Mouse (Mus musculus) thymus, postnatal 36 days (tissue): ENCODE data around the gene Clptm1.

Experiments
- DNase-seq, 2 experiments: peaks; one replicate each; pipeline ENCODE4 v3.0.0; 2022; ENCODE audit warnings: mixed read lengths in 2 of 2

The Clptm1 gene

GRCm38 (mm10) chr7:19663940-19664339, 893 bp downstream of the Clptm1 start:
- DNase-seq = peak in 1 of 2 experiments; percentile 20

- no peak for DNase-seq
Measured at GRCm38 (mm10) chr7:19652614-19653013, 12.2 kb downstream of the Clptm1 start.

- no peak for DNase-seq
Measured at GRCm38 (mm10) chr7:19651063-19651786, 13.6 kb downstream of the Clptm1 start.

DNA sequence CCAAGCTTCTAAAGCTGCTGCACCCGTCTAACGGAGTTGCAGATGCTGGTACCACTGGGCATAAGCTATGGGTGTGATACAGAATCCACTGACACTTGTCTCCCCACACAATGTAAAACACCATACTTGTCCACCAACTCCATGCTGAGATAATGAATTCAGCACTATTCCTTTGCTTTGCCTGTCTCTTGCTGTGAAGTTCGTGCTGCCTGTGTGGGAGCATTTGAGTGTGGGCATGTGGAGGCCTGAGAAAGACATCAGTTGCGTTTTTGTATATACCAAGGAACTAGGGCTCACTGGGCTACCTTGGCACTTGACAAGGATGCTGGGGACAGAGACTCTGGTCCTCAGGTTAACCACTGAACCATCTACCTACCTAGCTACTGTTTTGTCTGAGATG, 23.6 kb downstream of the Clptm1 start:
- no peak for DNase-seq

GRCm38 (mm10) chr7:19635074-19635827, 29.6 kb downstream of the Clptm1 start:
- no peak for DNase-seq

DNA sequence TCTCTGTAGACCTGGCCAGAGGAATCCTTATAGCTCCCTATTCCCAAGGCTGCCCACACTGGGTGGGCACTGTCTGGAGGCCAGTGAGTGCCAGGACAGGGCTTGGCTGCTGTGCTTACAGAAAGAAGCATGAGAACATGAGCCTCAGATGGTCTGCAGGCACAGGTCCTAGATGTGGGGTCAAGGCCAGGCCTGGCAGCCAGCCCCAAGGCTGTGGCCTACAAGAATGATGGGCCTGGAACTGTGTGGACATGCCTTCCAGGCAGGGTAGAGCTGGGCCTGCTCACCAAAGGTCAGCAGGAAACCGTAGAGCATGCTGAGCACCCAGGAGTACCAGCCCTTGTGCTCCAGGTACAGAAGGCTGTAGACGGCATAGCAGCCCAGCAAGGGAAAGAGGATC, 30.2 kb downstream of the Clptm1 start:
- DNase-seq = no peak

GRCm38 (mm10) chr7:19633855-19634254, 31.0 kb downstream of the Clptm1 start:
- no peak for DNase-seq

DNA sequence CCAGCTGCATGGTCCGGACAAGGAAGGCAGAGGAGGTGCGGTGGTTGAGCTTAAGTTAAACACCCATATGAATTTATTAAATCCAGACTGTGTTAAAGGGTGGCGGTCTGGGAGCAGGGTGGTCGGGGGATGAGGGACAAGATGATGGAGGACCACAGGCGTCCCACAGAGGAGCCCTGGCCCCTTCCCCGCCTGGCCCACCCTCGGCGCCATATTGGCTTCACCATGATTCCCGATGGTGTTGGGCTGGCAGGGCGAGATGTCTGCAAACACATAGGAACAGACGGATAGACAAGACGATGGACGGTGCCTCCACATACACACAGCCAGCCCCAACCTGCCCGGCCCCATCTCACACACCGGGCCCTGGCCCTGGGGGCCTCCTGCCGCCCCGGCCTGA, 31.6 kb downstream of the Clptm1 start:
- DNase-seq = no peak

GRCm38 (mm10) chr7:19632720-19633119, 32.1 kb downstream of the Clptm1 start:
- no peak for DNase-seq

DNA sequence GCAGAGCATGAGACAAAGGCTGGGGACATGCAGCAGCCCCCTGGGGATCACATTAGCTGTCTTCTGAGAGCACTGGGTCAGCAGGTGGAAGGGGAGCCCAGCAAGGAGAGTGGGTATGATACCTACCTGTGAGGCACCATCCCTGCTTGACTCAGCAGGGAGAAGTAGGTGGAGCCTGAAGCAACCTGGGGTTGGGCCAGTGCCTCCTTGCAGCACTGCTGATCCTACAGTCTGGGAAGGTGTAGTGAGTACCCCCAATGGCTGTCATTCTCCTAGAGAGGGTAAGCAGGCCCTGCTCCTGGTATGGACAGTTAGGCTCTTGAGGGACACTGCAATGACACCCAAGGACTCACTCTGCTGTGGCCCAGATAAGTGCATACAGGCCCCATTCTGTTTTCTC, 32.6 kb downstream of the Clptm1 start:
- no peak for DNase-seq

GRCm38 (mm10) chr7:19629361-19629734, 35.5 kb downstream of the Clptm1 start, which contains the start of gene Relb:
TSS of gene Relb (minus strand) at chr7:19629438.
- peak; percentile 86 to 89 for DNase-seq

DNA sequence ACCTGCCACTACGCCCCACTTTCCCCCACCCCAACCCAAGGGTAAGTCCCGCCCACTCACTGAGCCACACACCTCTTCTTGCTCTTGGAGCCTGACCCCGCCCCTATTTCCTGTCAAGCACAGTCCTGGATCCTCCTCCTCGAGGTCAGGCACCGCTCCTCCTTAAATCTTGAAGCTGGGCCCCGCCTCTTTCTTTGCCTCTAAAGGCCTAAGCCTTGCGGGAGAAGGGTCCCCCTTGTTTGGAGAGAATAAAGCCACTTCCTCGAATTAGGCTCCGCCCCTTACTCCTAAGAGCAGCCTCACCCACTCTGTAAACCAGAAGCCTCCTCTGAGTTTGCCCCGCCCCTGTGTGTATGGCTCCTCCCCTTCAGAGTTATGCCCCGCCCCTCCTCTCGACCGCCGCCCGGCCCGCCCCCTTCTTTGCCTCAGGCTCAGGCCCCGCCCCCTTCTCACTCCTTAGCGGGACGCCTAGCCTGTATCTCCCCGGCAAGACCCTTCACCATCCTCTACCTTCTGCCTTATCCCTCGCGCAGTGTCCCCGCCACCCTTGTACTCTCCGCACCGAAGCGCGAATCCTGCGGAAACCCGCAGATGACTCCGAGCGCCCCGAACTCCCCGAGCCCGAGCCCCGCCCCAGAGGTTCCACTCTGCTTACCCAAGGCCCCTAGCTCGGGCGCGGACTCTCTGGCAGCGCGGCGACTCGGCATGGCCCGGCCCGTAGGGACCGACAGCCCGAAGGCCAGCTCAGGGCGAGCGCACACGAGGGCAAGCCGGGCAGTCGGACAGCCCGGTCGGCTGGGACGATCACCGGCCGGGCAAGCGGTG, 36.1 kb downstream of the Clptm1 start:
- peak; percentile 95 to 96 for DNase-seq

GRCm38 (mm10) chr7:19628192-19628535, 36.7 kb downstream of the Clptm1 start:
- no peak for DNase-seq

DNA sequence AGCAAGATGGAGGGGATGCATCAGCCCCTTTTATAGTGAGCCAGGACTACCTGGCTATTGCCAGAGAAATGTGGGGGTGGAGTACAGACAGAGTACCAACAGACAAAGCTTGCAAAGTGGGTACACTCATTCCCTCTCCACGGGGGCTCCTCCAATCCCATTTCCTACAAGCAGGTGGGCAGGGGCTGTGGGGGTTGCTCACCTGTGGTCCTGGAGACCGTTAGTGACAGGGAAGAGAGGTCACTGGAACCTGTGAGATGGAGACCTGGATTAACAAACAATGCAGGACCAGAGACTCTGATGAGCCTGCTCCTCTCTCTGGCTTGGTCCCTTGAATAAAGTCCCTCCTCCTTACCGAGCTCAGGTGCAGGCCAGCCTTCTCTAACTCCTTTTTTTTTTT, 37.1 kb downstream of the Clptm1 start:
- peak in 1 of 2 experiments; percentile 25 for DNase-seq

GRCm38 (mm10) chr7:19623433-19623832, 41.4 kb downstream of the Clptm1 start:
- no peak for DNase-seq

GRCm38 (mm10) chr7:19622241-19622640, 42.6 kb downstream of the Clptm1 start:
- no peak for DNase-seq

GRCm38 (mm10) chr7:19620811-19621210, 44.0 kb downstream of the Clptm1 start:
- no peak for DNase-seq

DNA sequence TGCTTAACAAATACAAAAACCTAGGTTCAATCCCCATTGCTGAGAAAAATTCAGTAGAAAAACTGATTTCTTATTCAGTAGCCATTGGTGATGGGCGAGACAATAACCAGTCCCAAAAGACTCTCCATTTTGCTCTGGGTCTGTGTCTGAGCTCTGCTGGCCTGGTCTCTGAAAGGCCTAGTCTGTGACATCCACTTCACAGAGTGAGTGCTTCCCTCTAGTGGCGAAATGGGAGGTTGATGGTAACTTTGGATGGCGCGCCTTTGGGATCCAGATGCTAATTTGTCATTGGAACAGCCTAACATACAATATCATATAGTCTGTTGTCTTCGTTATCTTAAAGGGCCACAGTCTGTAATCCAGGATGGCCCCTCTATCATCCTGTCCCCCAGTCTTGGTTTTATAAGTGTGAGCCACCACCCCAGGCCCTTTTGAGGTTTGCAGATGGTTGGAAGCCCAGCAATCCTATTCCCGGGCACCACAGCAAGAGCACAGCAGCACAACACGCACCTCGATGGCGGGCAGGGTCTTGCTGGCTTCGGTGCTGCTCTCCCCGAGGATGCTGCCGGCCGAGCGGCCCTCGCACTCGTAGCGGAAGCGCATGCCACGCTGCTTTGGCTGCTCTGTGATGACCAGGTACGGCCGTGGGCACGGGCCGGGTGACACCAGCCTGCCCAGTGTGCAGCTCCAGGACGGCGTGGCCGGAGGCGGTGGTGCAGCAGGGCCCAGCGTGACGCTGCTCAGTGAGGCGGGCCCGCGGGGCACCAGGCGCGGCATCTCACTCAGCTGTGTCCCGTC, 45.6 kb downstream of the Clptm1 start:
- DNase-seq = peak; percentile 48 to 57

DNA sequence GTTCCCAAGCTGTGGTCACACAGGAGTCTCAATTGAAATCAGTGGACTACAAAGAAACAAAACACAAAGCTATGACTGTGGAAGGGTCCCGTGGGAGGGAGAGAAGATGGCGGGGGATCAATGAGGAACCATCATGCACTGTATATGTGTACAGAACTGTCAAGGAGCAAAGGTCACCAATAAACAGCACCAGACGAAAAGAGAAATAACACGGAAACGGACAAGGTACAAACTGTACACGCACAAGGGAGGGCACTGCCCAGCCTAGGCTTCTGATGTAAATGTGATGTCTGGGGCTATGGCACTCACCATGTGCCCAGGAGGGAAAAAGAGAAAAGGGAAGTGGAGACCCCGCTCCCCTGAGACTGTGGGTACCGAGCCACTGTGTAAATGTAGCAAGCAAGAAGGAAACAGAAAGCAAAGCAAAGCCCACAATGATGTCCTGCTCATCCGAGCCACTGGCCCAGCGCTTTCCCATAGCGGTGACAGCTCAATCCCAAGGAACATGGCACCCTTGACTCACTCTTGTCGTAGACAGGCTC, 49.7 kb downstream of the Clptm1 start:
- no peak for DNase-seq

DNA sequence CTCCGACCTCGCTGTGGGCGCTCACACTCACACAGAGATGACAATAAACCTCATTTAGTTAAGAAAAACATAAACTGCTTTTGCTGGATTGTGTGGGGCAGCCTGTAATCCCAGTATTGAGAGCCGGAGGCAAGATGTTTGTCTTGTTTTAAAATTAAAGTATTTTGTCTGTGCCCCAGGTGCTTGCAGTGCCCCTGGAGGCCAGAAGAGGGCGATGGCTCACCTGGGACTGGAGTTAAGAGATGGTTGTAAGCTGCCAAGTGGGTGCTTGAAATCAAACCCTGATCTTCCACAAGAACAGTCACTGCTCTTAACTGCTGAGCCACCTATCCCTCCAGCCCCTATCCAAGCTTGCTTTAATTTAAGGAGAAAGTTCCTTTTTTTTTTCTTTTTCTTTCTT, 53.9 kb downstream of the Clptm1 start:
- no peak for DNase-seq

DNA sequence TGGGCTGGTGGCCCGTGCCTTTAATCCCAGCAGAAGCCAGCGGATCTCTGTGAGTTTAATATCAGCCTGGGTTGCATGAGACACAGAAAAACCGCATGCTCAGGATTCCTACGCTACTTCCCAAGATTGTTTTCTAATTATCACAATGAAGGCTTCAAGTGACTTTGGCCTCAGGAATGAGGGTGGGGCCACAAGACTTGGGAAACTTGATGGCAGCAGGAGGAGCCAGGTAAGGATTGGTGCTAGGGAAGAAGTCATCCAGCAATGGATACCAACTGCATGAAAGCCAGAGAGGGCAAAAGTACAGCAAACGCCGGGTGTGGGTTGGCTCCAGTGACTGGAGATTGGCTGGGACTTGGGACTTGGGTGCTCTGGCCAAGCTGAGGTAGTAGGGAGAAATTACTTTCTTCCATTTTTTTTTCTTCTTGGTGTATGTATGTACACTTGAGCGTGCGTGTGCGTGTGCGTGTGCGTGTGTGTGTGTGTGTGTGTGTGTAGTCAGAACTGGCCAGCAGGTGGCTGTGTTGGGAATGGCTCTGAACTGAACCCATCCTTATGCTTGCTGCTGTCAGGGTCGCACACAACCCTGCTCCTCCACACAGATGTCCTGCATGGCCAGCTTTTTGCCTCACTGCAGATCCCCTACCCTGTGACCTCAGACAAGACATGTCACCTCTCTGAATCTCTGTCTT, 55.0 kb downstream of the Clptm1 start:
- no peak for DNase-seq

DNA sequence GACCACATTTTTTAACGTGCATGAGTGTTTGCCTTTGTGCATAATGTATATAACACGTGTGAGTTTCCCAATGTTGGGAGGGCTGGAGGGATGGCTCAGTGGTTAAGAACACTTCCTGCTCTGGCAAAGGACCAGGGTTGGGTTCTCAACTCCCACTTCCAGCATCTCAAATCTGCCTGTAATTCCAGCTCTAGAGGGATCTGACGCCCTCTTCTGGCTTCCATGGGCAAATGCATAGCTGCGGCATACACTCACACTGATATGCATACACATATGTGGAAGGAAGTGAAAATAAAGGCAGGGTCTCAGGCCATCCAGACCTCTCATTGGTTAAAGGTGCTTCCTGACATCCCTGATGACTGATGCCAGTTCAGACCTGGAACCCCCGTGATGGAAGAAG, 57.5 kb downstream of the Clptm1 start:
- no peak for DNase-seq
